Mouse (Mus musculus): ENCODE data around the gene Nt5c3b.

GRCm38 (mm10) chr11:100485801-100486538 lies 44.4 kb upstream of the Nt5c3b start:
- TF ChIP-seq CTCF (IDR thresholded peaks at IDR 0.05; ENCODE audit: borderline replicate concordance, insufficient read depth, low read length), result no peak
- TF ChIP-seq POLR2A (IDR thresholded peaks at IDR 0.05; ENCODE audit: low read depth, low read length), result no peak

All from embryonic fibroblast, embryonic 13.5 days (primary cell).